Mouse (Mus musculus) 3T3-L1 (cell line): ENCODE results near the gene Catsperz.
A peak's percentile ranks its signal among the peaks of the same experiment; 100 is the strongest.

ENCODE experiments used
- DNase-seq: peaks from one replicate; pipeline ENCODE4 v3.0.0-alpha.2; 2015; ENCODE audit warnings: low read depth, low spot score

Gene Catsperz

DNA sequence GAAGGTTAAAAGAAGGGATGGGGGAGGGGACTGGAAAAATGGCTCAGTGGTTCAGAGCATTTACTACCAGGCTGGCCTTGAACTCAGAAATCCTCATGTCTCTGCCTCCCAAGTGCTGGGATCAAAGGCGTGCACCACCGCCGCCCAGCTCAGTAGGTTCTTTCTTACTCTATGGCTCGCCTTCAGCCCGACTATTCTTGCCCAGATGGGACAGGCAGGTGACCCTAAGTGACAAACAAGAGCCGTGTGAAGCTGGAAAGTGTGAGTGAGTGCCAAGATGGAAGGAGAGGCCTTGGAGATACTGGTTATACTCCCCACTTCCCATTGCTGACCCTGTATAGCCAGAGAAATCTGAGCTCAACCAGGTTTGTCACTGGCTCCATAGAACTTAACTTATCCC lies 18.5 kb upstream of the Catsperz start:
- DNase-seq, result no peak

DNA sequence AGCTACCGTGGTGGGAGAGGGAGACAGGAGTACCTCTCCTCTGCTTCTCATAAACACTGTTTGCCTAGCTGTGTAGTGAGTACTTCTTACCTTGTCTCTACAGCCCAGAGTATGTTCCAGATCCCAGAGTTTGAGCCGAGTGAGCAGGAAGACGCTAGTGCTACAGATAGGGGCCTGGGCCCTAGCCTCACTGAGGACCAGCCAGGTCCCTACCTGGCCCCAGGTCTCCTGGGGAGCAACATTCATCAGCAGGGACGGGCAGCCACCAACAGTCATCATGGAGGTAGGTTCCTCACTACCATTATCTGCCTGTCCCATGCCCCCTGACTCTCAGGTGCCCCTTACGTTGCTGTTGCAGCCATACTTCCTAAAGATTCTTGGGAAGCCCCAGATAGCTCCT lies 17.6 kb upstream of the Catsperz start:
- DNase-seq, result no peak

DNA sequence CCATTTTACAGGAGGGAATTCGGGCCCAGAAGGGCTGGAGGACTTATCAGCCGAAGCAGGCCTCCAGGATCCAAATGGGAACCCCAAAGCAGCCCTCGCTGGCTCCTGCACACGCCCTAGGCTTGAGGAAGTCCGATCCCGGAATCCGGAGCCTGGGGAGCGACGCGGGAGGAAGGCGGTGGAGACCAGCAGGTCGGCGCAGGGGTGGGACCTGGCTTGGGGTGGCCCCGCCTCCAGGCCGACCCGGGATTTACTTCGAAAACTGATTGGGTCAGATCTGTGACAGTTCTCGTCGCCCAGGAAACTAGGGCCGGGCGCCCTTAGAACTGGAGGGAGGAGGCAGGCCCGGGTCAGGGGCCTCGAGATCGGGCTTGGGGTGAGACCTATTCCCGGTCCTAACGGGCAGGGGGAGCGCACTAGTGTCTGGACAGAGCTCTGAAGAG lies 17.1 kb upstream of the Catsperz start, which contains the start of gene Gpr137:
TSS of gene Gpr137 (minus strand) at position 232 of the 443 bp plus-strand sequence.
- DNase-seq, result peak; percentile 97

DNA sequence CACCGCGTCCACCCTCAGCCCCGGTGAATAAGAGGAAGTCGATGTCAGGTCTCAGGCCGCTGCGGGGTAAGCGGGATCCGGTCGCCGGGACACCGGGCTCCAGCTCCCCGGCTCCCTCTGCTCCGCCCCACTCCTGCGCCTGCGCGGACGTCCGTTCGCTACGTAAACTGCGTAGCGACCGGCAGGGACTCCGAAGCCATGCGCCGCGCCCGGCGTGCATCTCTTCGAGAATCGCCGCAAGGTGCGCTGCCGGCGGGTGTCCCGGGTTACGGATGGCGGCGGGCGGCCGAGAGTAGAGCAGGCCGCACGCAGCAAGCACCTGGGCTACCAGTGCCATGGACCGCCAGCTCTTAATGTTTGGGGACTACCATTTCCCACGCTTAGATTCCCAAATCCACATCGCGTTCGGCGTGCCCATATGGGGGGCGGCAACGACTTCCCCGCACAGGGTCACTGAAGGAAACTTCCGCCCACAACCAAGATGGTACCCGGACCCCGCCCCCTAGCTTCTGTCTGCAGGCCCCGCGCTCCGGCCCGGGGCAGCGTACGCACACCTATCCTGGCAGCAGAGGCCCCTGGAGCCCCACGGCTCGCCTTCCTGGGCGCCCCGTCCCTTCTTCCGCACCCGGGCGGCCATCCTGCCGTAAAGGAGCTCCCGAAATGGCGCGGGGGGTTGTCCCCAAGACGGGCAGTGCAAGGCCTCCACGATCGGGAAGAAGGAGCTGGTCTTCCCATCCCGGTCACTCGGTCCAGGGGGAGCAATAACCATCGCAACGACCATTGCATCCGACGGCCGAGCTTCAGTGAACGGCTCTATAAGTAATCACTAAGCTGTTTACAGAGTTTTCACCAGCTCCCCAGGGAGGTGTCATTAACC lies 16.4 kb upstream of the Catsperz start, which contains the start of gene Bad:
TSS of gene Bad (plus strand) at position 490 of the 877 bp plus-strand sequence.
- peak; percentile 90 for DNase-seq

DNA sequence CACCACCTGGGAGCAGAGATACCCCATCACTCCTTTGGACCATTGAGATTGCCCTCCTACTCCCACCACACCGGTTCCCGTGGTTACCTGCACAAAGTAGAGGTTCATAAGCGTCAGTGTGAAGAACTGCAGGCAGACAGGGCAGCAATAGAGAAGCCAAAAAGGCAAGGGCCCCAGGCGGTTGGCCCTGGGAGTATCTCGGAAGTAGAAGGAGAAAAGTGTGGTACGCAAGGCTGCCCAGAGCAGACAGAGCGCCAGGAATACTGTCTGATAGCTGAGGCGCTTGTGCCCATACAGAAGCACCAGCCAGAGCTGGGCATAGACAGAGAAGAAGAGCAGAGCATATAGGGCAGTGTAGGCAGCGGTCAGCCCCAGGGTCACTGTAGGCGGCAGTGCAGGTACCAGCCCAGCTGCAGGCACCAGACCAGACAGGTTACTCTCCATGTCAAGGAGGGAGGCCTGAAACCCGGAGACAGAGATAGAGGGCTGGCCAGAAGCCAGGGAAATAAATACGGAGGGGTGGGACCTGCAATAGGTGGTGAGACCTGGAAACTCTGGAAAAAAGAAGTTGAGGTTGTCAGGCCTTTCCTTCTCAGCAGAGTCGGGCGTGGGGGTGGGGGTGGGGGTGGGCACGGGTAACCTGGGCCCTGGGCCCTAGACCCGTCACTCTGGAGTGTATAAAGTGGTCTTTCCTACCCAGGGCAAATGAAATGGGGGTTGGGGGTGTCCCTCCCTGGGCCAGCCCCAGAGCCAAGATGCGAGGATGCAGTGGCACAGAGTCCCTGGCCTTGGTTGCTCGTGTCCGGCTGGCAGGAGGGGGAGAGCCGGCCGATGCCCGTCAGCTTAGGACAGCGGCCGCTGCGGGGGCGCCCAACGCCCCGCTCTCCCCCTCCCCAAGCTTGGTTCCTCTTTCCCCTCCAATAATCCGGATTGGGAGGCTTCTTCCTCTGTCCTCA lies 15.5 kb upstream of the Catsperz start:
- peak; percentile 31 for DNase-seq

- no peak for DNase-seq
These were observed 14.2 kb upstream of the Catsperz start for GRCm38 (mm10) chr19:6939106-6940002.

DNA sequence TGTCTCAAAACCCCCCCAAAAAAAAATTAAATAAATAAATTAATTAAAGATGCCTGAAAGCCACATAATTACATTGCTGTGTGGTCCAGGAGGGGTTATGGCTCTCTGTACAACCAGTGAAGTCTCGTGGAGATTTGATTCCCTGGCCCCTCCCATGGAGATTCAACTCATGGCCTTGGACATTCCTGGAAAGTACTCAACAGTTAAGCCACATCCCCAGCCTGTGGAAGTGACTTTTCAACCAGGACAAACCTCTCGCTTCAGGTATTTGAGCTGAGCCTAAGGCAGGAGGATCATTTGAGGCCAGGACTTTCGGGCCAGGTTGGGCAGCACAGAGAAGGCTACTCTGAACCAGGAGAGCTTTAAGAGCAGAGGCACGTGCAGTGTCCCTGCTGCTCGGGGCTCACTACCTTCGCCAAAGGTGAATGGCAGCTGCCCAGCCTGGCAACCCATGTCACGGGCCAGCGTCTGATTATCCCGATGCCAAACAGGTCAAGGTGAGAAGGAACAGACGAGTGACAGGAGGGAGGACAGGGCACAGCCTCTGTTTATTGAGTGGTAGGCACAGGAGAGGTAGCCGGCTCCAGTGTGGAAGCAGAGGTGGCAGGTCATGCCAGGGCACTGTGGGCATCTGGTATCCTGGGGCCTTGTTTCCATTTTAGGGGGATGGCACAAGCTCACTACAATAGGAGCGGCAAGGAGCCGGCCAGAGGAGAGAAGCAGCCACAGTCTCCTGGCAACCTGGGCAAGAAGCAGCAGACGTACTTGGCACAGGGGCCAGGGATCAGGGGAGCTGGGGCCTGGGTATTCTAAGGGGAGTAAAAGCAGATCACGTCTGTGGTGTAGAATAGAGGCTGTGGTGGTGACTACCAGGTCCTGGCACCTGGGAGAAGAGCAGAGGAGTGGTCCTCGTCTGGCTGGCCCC lies 12.6 kb upstream of the Catsperz start:
- DNase-seq, result no peak

GRCm38 (mm10) chr19:6936299-6936698 lies 11.1 kb upstream of the Catsperz start:
- peak; percentile 46 for DNase-seq

DNA sequence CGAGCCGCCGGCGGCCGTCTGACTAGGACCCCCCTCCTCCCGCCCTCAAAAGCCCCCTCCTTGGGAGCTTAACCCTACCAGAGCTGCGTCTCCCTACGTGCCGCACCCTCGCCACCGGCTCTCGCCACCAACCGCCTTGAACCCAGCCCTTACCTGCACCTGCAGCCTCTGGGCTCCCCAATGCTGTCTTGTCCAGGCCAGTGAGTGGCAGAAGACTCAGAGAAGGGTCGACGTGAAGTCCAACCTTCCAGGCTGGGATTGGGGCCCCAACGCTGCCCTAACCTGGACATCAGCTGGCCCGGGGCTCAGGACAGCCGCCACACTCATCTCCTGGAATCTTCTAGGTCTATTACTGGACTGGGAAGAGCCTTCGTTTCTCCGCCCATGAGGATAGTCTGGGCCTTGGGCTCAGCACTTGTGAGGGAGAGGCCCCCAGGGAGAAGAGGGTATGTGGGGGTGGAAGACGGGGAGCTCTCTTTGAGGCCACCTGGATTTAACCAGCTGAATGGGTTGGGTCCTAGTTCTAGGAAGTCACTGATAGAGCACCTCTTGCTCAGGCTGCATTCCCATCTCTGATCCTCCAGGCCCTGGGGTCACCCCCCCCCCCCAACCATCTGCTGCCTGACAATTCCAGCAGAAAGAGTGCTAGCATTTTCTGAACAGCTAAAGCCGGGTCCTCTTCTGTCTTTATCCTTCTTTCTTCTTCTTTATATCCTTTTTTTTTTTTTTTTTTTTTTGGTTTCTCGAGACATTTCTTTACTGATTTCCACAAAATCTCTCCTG lies 9.2 kb upstream of the Catsperz start, which contains the start of gene Kcnk4:
TSS of gene Kcnk4 (minus strand) at position 321 of the 783 bp plus-strand sequence.
- no peak for DNase-seq

DNA sequence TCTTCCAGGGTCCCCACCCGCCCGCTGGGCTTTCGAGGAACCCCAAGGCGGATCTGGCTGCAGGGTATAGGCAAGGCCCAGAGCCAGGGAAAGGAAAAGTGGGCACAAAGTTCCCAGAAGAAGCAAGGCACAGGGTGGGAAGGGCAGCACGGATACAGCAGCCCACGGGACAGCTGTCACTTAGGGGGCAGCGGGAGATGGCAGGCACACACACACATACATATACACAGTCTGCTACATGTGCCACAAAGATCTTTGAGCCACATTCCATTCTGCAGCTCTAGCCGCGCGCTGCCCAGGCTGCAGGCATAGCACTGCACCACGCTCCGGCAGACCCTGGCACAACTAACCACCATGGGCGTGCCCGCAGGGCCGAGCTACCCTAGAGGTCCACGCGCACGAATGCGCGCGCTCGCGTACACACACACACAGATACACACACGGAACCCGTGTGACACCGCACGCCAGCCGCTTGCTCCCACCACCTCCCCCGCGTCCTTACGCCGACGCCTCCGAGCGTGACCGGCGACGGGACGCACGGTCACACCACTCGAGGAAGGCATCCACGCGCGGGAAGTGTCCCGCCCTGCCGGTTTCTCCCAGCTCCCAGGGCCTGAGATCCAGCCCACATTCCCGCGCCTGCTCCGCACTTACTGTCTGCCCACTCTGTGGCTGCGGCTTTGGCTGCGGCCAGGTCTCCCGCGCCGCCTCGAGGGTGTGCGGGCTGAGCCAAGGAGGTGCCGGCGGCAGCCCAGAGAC lies 8.4 kb upstream of the Catsperz start:
- no peak for DNase-seq

DNA sequence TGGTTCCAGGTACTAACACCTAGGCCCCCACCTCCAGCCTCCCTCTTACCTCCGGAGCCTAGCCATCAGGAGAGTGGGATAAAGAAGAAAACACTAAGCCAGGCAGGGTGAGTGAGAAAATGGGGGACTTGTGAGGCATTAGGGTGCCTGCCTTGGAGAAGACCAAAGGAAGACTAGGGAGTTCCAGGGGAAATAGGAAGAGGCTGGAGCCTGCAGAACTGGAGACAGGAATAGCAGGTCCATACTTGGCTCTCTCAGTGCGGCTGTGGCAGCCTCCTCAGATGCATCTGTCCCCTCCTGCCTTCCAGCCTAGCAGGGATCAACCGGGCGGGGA lies 7.9 kb upstream of the Catsperz start:
- DNase-seq, result no peak

DNA sequence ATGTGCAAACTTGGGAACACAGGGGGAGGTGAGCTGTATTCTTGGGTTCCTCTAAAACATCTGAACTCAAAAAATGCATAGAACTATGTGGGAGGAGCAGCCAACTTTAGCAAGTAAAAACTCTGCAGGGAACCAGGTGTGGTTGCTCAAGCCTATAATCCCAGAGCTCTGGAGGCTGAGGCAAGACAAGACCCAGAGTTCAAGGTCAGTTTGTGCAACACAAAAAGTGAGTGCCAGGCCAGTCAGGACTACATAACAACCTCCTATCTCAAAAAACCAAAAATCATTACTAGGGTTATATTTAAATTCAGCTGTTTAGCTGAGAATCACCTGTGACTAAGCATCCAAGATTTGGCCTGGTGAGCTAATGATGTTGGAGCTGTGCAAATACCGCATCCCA lies 6.8 kb upstream of the Catsperz start:
- no peak for DNase-seq

- DNase-seq, result no peak
These were observed 5.8 kb upstream of the Catsperz start for GRCm38 (mm10) chr19:6931002-6931401.

GRCm38 (mm10) chr19:6928080-6928479 lies 2.9 kb upstream of the Catsperz start:
- DNase-seq, result no peak

DNA sequence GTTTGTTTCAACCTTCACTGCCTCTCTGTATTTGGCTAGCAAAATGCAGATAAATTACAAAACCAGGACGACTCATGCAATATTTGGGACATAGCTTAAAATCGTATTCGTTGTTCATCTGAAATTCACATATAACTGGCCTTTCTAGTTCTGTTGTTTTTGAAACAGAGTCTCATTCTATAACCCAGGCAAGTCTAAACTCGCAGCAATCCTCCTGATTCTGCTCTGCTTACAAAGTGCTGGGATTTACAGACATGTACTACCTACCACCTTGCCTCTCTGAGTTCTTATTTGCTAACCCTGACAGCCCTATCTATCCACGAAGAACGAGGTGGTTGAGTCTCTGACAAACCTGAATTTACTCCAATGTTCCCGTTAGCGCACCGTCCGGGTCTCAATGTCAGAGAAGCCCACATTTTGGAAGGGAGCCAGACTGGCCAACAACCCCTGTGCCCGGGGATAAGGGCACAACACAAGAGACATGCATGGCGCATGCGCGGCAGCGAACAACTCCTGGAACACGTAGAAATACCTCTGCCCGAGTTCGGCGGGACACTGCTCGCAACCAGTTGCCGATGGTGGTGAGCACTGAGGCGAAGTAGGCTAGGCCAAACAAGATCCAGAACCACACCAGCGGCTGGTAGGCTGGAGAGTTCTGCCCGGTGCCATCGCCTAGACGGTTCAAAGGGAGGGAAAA lies 1.5 kb upstream of the Catsperz start:
- DNase-seq, result no peak

DNA sequence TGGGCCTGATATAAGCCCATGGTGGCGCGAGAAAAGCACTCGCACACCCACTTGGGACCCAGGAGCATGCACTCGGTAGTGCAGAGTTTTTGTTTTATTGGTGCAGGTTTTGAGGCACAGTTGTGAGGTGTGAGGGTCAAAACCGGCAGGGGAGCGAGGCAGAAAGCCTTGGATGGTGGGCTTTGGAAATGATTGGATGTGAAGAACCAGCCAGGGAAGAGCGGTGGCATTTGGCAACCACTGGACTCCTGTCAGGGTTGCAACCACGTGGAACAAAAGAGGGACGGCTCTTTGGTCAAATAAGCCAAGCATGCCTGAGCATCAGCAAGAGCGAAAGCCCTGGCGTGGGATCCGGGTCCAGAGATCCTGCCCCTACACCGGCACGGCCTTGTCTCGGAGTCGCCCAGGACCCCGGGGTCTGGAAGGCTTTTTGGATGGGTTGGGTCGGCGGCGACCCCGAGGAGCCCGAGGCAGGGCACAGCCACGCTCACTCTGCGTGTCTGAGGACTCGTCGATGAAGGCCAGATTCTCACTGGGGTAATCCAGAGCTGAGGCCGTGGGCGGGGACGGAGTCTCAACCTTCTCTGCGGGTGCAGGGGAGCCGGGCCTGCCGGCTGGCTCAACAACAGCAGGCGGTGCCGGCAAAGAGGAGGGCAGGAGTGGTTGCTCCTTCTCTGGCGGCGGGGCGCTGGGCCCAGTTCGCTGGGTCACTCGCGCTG lies 590 bp upstream of the Catsperz start:
- no peak for DNase-seq
